Mouse (Mus musculus): ENCODE results near the gene Acss2.

DNA sequence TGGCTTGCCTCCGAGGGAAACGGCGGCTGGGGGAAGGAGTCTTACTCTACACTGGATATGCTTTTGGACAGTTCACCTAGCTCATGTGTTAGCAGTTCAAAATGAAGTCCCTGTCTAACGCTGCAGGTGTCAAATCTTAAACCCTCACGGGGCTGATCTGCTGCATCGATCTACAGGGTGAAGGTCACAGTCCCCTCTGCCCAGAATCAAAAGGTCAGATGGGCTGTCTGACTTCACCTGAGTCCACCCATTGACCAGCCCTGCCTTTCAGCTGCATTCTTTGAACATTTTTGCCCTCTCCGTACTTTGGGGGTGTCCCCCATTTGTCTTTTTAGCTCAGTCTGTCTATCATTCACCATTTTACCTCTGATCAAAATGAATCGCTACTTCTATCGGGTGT is 67.3 kb downstream of the Acss2 start:
- TF ChIP-seq CTCF (IDR thresholded peaks at IDR 0.05; ENCODE audit: borderline replicate concordance, insufficient read depth, low read length) (no peak), POLR2A (IDR thresholded peaks at IDR 0.05; ENCODE audit: low read depth, low read length) (no peak)

All from embryonic fibroblast, embryonic 13.5 days (primary cell).